Mouse (Mus musculus): ENCODE results near the gene Grm2.

Grm2 gene

GRCm38 (mm10) chr9:106655884-106656720 lies at the start of gene Grm2:
Grm2 (minus strand) TSS chr9:106656082.
- peak; percentile 26 to 47 for DNase-seq

- DNase-seq, result peak in 1 of 2 experiments; percentile 28
Measured at GRCm38 (mm10) chr9:106692973-106693481, 37.1 kb upstream of the Grm2 start.

DNA sequence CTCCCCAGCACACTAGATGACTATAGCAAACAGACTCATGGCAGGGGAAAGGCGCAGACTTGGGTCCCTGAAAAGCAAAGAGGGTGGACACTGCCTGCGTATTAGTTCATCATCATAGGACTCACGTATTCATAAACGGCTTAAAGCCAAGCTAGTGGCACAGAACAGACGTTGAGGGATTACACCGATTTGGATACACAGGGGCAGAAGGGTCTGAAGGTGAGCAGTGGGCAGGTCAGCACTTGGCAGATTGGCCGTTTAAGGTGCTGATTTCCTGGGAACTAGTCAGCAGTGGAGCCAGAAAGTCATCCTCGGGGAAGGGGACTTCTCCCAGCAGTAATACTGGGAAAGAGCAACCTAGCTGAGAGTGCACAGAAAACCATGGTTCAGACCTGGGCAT lies 33.0 kb upstream of the Grm2 start:
- no peak for DNase-seq

DNA sequence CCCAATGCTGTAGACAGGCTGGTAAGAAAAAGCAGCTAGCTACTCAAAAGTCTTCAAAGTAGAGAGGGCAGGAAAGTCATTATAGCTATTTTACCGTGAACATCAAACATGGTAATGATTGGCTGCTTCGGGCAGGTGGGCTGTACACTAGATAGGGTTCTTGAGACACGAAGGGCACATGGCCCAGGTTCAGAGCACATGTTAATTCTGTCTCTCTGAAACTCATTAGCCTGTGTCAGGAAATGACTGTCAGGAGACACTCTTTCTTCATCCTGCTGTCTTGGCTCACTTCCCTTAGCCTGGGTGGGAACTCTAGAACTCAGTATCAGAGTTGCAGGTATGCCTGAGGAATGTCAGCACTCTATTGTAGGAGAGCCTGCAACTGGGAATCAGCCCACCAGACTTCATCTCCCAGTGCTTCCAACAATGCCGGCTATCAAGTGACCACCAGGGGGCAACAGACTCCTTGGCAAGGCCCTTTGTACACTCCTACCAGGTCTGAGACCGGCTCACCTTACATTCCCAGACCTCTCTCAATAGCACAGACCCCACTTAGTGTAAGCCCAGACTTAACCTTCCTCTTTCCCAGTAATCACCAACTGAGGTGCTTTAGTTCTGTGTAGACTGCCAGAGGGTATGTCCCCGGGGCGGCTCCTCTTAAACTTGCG lies 31.2 kb upstream of the Grm2 start:
- DNase-seq, result peak; percentile 73 to 85

DNA sequence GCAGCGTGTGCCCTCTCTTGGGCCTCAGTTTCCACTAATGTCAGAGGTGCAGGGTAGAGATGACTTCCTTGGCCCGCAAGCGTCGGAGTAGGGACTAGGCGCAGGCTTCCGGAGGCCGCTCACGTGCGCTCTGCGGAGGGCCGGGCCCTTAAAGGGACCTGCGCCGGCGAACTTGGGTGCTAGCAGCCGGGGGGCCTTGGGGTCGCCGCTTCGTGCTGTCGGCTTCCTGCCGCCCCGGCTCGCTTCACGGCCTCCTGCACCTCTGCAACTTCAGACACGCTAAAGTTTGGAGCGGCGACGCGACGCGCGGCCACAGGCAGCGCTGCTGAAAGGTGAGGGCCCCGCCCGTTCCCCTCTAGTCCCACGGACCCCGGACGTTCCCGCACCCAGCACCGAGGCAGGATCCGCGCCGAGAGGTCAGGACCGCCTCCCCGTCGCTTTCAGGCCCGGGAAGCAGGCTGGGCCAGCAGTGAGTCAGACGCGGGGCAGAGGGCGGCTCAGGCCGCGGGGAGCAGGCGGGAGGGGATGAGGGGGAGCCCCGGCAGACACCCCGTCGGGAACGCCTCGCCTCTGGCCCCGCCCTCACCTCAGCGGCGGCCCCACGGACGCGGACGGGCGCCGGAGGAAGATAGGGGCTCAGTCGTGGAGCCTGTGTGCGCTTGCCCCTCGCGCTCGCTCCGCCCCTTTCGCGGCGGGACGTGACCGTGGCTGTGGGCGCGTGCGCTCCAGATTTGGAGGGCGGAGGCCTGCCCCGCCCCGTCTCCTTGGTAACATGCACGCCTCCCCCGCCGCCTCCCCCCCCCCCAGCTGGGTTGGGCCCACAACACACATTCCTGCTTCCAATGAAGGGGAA lies 29.6 kb upstream of the Grm2 start, which contains the start of gene Tex264:
Gene Tex264, minus strand, starts transcription at position 679 of the 853 bp plus-strand sequence.
- DNase-seq, result peak; percentile 88 to 95

GRCm38 (mm10) chr9:106684918-106685248 lies 29.0 kb upstream of the Grm2 start:
- peak in 1 of 2 experiments; percentile 29 for DNase-seq

GRCm38 (mm10) chr9:106684093-106684872 lies 28.4 kb upstream of the Grm2 start:
- DNase-seq, result no peak

GRCm38 (mm10) chr9:106681026-106681425 lies 25.1 kb upstream of the Grm2 start:
- no peak for DNase-seq

GRCm38 (mm10) chr9:106678242-106678641 lies 22.4 kb upstream of the Grm2 start:
- DNase-seq, result no peak

GRCm38 (mm10) chr9:106677702-106678101 lies 21.8 kb upstream of the Grm2 start:
- no peak for DNase-seq

GRCm38 (mm10) chr9:106676571-106676970 lies 20.7 kb upstream of the Grm2 start:
- no peak for DNase-seq

DNA sequence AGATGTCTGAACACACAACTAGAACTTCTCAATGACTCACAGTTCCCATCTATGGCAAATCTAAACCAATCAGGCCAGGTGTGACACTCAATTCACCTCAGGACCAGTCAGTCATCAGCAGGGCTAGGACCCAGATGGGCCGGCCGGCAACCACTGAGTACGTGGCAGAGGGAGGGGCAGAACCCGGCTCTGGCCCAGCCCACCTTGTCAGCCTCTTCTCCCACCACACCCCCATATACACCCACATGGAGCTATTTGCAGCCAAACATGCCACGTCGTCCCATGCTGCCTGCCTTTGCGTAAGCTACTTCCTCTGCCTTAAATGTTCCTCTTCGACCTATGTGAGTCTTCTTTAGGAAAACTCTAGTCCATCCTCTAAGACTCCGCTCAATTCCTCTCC lies 20.1 kb upstream of the Grm2 start:
- no peak for DNase-seq

GRCm38 (mm10) chr9:106675480-106675879 lies 19.6 kb upstream of the Grm2 start:
- peak; percentile 87 to 91 for DNase-seq

- DNase-seq, result no peak
Measured at GRCm38 (mm10) chr9:106673860-106674259, 18.0 kb upstream of the Grm2 start.

DNA sequence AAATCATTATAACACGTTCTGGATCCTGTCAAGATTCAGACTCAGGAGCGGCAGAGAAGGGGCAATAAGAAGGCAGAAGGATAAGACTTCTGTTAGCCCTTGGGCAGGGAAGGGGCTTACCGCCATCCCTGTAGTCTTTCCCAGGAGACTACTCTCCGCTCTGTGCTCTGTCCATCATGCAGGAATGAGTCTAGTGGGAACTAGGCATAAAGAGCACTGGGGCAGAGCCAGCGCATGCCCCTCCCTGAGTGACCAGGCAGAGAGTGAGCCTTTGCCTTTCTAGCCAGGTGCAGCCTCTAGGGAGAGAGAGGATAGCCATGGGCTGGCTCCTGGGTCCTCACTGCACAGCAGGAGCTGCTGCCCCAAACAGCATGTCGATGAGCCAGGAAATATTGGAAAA lies 9.0 kb upstream of the Grm2 start:
- no peak for DNase-seq

DNA sequence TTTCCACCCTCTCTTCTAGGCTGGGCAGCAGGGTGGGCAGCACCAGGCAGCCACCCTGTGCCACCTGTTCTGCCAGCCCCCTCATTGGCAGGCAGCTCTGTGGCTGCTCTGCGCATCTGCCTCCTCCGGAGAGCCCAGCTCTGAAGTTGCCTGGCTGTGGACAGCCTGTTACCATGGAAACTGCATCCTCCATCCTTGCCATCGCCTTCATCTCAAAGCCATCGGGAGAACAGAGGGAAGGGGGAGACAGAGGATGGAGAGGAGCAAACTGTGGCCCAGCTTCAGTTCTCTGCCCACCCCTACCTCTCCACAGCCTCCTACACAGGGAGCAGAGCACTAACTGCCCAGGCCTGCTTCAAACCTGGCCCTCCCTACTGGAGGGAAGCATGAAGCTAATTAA lies 8.6 kb upstream of the Grm2 start:
- DNase-seq, result peak in 1 of 2 experiments; percentile 22

- DNase-seq, result no peak
Measured at GRCm38 (mm10) chr9:106663200-106663599, 7.3 kb upstream of the Grm2 start.

DNA sequence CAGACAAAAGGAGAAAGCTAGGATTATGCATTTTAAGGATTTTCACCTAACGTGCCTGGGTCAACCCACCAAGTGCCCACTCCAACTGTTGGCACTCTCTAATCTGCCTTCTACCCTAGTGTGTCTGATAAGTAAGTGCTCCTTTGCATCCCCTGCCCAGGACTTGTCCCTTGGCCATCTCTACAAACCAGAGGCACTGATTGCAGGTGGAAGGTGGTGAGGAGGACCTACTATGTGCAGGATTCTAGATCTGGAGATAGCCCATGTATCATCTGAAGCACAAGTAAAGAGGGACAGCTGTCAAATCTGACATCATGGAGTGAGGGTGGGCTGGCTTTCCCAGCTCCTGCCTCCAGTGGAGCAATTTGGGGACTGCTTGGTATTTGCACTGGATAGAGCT lies 4.1 kb upstream of the Grm2 start:
- no peak for DNase-seq

GRCm38 (mm10) chr9:106659441-106659840 lies 3.6 kb upstream of the Grm2 start:
- DNase-seq, result no peak

- DNase-seq, result peak in 1 of 2 experiments; percentile 43
Measured at GRCm38 (mm10) chr9:106657592-106657991, 1.7 kb upstream of the Grm2 start.

GRCm38 (mm10) chr9:106656820-106657219 lies 938 bp upstream of the Grm2 start:
- DNase-seq, result no peak

- DNase-seq, result no peak
Measured at GRCm38 (mm10) chr9:106652720-106653119, 3.2 kb downstream of the Grm2 start.
